Mouse (Mus musculus) lung, postnatal 0 days (tissue): ENCODE measurements at regions not wholly inside any gene's neighbourhood (a gene's known extent, or its start where the extent isn't known, plus 50 kb on each side); places are given as distances from the start of the nearest gene placed in this dataset.

ENCODE experiments used
- ATAC-seq: fragments of 200-750 bp; cut with Nextera tagmentation; 2 replicates; pipeline ENCODE4 v1.8.0; 2017; ENCODE audit warnings: moderate library complexity
- DNase-seq: peaks from one replicate; pipeline ENCODE4 v3.0.0-alpha.2; 2016; ENCODE audit warnings: low spot score
- H3K27ac ChIP-seq: fragments of 300-500 bp; sonication (generic); 2 replicates; pipeline ENCODE4 v1.5.1; 2014; ENCODE audit warnings: antibody characterized with exemption, mild to moderate bottlenecking, low read length, mixed read lengths
- H3K27me3 ChIP-seq: fragments of 300-500 bp; sonication (generic); replicated peaks from 2 replicates; pipeline ENCODE4 v1.6.1; 2014; ENCODE audit warnings: low read length, mixed read lengths; ENCODE audit not compliant: insufficient read depth
- H3K36me3 ChIP-seq: fragments of 300-500 bp; sonication (generic); 2 replicates; pipeline ENCODE4 v1.6.1; 2014; ENCODE audit warnings: low read length, mixed read lengths; ENCODE audit not compliant: insufficient read depth
- H3K4me1 ChIP-seq: fragments of 300-500 bp; sonication (generic); 2 replicates; pipeline ENCODE4 v1.6.1; 2014; ENCODE audit warnings: antibody characterized with exemption, low read depth, low read length, mixed read lengths; ENCODE audit not compliant: insufficient read depth
- H3K4me2 ChIP-seq: fragments of 300-500 bp; sonication (generic); replicated peaks from 2 replicates; pipeline ENCODE4 v1.6.1; 2014; ENCODE audit warnings: low read depth, mild to moderate bottlenecking, low read length, moderate library complexity, mixed read lengths
- H3K4me3 ChIP-seq: fragments of 300-500 bp; sonication (generic); 2 replicates; pipeline ENCODE4 v1.5.1; 2014; ENCODE audit warnings: low read depth, low read length
- H3K9ac ChIP-seq: fragments of 300-500 bp; sonication (generic); replicated peaks from 2 replicates; pipeline ENCODE4 v1.6.1; 2014; ENCODE audit warnings: low read depth, mild to moderate bottlenecking
- H3K9me3 ChIP-seq: fragments of 300-500 bp; sonication (generic); 2 replicates; pipeline ENCODE4 v1.6.1; 2016; ENCODE audit warnings: low read length, mixed read lengths
- CTCF ChIP-seq: IDR thresholded peaks from 2 replicates; pipeline ENCODE4 v1.5.1; 2016; ENCODE audit warnings: antibody characterized with exemption, mild to moderate bottlenecking
- EP300 ChIP-seq: IDR thresholded peaks from 2 replicates; pipeline ENCODE4 v1.6.1; 2016; ENCODE audit warnings: antibody characterized with exemption, mild to moderate bottlenecking, control low read depth
- WGBS: fragments of 180-500 bp; shearing (Covaris S2); extraction: QIAGEN DNeasy Blood & Tissue Kit; methylation state at CpG from one replicate; pipeline ENCODE4 v1.1.7; 2014; 5-methylcytosine and 5-hydroxymethylcytosine counted together

DNA sequence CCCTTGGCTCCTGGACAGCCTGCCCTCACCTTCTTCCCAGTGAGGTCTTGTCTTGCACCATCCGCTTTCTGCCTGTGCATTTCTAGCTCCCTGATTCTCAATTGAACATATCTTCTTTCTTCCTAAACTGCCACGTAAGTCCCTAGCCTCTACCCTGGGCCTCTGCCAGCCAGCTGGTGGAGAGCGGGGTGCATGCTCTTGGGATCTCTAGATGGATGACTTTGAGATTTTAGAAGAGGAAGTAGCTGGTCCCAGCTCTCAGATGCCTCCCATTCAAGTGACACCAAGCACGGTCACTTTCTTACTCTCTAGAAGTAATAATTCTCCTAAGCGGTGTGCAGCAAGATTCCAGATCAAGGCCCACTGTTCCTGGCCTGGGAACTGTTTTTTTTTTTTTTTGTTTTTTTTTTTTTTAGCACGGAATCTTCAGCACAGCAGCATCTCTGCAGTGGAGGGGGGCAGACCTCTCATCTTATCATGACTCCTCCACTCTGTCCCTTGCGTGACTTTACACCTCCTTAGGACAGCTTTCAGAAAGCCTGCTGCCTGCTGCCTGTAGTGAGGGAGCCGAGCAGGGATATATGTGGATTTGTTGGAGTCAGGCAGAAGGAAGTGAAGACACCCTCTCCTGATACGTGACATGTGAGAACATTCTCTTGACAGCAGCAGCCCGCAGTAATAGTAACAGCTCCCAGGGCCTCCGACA is 453.6 kb upstream of the Zmiz1 start:
- Histone ChIP-seq H3K4me1 (no peaks in the 10 kb centered on the region), H3K27me3 (no peaks in the 10 kb centered on the region), H3K9me3 (no peaks in the 10 kb centered on the region), H3K9ac (no peak overlapping the region), H3K36me3 (no peaks in the 10 kb centered on the region), H3K27ac (no peak overlapping the region), H3K4me3 (no peak overlapping the region), H3K4me2 (no peak overlapping the region)
- no peak for DNase-seq
- WGBS = 57% methylated on average over 11 of the region's 11 CpGs
- TF ChIP-seq EP300 (no peak), CTCF (no peak)
- ATAC-seq = peak; percentile 30; the same call in 1 of the 2 replicates

DNA sequence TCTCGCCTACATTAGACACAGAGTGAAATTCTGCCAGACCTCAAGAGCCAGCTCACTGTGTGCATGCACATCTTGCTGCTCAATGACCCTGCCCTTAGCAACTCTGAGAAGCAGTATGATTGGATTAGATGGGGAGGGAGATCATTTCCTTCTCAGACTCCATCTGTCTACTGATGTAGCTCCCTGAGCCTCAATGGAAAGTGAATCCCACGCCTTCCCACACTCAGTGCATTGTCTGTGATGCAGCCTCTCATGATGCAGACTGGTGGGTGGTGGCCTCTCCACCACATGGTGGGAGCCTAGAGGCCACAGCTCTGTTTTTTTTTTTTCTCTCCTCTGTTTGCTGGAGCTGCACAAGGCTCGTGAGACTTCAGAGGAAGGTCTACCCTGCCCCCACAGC is 447.1 kb upstream of the Zmiz1 start:
- no peak for TF ChIP-seq CTCF
- no peak for TF ChIP-seq EP300
- ATAC-seq (no peak), DNase-seq (no peak)
- H3K4me3 ChIP-seq = no peak overlapping the region
- no peaks in the 10 kb centered on the region for H3K4me1 ChIP-seq
- 57% methylated on average over 3 of the region's 3 CpGs for WGBS
- H3K4me2 ChIP-seq = no peak overlapping the region
- H3K27me3 ChIP-seq = no peaks in the 10 kb centered on the region
- H3K27ac ChIP-seq = no peak overlapping the region
- no peaks in the 10 kb centered on the region for H3K36me3 ChIP-seq
- no peaks in the 10 kb centered on the region for H3K9me3 ChIP-seq
- H3K9ac ChIP-seq = no peak overlapping the region

DNA sequence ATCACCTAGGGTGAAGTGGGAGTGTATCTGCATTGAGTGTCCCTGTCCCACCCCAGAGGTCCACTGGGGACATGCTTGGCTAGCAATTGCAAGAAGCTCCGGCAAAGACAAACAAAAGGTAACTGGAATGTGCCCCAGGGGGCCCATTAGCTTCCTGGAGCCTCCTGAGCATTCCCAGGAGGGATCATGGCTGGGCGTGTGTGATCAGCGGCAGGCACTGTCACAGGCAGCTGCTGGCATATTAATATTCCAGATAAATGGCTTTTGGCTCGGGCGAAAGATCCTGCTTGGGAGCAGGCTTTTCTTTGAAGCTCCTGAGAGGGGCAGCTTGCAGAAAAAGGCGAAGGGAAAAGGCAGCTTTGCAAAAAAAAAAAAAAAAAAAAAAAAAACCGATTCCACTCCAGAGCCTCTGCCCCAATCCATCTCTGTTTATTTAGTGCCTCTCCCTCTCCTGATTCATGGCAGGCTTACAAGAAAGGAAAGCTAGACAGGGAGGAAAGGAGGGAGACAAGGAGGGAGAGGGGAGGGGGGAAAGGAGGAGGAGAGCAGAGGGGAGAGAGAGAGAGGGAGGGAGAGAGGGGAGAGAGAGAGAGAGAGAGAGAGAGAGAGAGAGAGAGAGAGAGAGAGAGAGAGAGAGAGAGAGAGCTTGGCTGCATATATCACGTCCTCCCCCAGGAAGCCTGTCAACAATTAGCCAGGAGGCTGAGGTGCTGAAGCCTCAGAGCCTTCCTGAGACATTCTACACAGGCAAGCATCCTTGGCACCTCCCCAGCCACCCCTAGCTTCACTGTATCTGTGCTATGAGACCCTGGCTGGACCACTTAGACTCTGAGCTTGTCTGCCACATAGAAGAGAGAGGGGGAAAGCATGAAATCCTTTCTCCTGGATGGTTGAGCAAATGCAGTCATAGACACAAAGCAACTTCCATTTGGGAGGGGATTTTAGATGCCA is 443.4 kb upstream of the Zmiz1 start:
- 3% methylated on average over 8 of the region's 8 CpGs for WGBS
- TF ChIP-seq CTCF = no peak
- TF ChIP-seq EP300 = no peak

DNA sequence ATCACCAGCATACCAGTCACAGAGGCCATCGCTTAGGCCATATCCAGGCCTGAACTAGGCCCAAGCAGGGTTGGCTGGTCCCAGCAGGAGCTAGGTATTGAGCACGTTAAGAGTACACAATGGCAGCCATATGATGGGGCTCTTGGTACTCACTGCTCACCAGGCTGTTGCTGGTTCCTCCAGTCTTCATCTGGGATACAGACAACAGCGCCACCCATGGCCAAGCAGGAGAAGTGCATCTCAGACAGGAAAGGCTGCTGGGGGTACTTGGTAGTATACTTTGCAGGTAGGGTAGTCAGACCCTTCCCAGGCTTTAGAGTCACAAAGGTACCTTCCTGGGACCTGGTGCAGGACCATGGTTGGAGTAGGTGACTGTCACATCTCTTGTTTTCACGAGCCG is 441.1 kb upstream of the Zmiz1 start:
- Histone ChIP-seq H3K4me2 (no peak overlapping the region), H3K36me3 (no peaks in the 10 kb centered on the region), H3K9me3 (no peaks in the 10 kb centered on the region), H3K4me3 (no peak overlapping the region), H3K9ac (no peak overlapping the region), H3K27ac (no peak overlapping the region), H3K27me3 (no peaks in the 10 kb centered on the region), H3K4me1 (no peaks in the 10 kb centered on the region)
- no peak for ATAC-seq
- DNase-seq = no peak
- TF ChIP-seq EP300 (no peak), CTCF (peak; percentile 70)
- WGBS = 78% methylated on average over 5 of the region's 5 CpGs

More for the DNA sequence above, 443.4 kb upstream of the Zmiz1 start:
- H3K36me3 ChIP-seq = no peaks in the 10 kb centered on the region
- no peak overlapping the region for H3K27ac ChIP-seq
- ATAC-seq = no peak
- no peaks in the 10 kb centered on the region for H3K9me3 ChIP-seq
- H3K4me3 ChIP-seq = no peak overlapping the region
- no peaks in the 10 kb centered on the region for H3K4me1 ChIP-seq
- no peaks in the 10 kb centered on the region for H3K27me3 ChIP-seq
- no peak overlapping the region for H3K9ac ChIP-seq
- H3K4me2 ChIP-seq = no peak overlapping the region
- DNase-seq = peak; percentile 30

DNA sequence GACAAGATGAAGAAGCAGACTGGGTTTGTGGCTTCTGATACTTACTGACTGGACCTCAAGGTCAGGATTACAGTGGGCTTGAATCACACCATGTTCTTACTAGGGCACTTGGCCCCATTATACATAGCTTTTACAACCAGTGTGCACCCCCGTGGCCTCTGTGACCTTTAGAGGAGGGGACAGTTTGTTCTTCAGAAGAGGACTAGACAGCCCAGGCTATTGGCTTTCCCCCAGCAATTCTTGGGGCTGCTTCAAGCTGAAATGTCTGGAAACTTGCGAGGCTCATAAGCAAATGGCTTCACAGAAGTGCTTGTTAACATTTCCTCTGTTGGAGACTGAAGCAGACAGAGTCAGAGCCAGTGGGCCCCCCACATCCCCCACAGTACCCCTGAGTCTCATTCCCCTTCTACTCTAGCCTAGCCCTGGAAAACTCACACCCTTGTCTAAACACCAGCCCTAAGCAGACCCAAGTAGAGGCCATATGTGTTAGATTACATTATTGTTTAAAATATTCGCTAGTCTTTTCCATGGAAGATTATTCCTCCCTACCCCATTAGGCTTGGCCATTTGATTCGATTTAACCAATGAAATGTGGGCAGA is 439.6 kb upstream of the Zmiz1 start:
- H3K4me1 ChIP-seq = no peaks in the 10 kb centered on the region
- no peak overlapping the region for H3K9ac ChIP-seq
- no peak overlapping the region for H3K4me2 ChIP-seq
- no peaks in the 10 kb centered on the region for H3K9me3 ChIP-seq
- H3K27ac ChIP-seq = no peak overlapping the region
- DNase-seq (no peak), ATAC-seq (peak; percentile 16)
- H3K27me3 ChIP-seq = no peaks in the 10 kb centered on the region
- H3K4me3 ChIP-seq = no peak overlapping the region
- no peaks in the 10 kb centered on the region for H3K36me3 ChIP-seq
- 66% methylated on average over 4 of the region's 4 CpGs for WGBS
- TF ChIP-seq CTCF (no peak), EP300 (no peak)

DNA sequence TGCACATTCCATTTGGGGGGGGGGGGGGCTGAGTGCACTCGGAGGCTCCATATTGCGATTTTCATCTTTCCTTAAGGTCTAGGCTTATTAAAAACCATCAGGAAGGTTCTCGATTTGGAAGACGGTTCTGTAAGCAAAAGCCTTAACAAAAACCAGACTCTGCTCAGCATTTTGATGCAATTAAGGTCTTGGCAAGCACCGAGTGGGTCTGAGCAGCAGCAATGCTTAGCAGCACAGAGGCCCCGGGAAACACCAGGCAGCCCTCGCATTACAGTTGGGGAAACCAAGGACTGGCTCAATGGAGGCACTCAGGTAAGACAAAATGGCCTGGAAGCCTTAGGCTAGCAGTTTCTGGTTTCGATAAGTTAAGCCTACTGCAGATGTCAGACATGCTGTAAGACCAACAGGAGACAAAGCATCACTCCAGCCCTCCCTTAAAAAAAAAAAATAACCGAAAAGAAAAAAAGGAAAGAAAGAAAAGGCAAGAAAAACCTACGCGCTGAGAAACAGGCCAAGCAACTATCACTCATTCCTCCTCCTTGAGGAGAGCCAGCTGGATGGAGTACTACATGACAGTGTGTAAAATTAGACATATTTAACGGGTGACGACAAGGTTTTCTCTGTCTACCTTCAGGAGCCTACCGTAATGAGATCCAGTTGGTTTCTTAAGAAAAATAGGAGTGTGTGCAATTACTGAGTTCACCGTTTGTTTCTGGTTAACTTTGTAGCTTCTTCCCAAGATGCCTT is 436.3 kb upstream of the Zmiz1 start:
- no peak overlapping the region for H3K4me3 ChIP-seq
- H3K9me3 ChIP-seq = no peaks in the 10 kb centered on the region
- H3K36me3 ChIP-seq = no peaks in the 10 kb centered on the region
- no peak overlapping the region for H3K9ac ChIP-seq
- H3K27ac ChIP-seq = no peak overlapping the region
- no peaks in the 10 kb centered on the region for H3K4me1 ChIP-seq
- no peak for DNase-seq
- WGBS = 79% methylated on average over 15 of the region's 15 CpGs
- no peaks in the 10 kb centered on the region for H3K27me3 ChIP-seq
- H3K4me2 ChIP-seq = no peak overlapping the region
- TF ChIP-seq EP300 = no peak
- TF ChIP-seq CTCF = no peak
- ATAC-seq = no peak
